Mouse (Mus musculus) neural tube, embryonic 13.5 days (tissue): Measurements from ENCODE around the gene Odaph. TPM values are rescaled to one million over a fixed set of nuclear protein-coding genes. Genes with fewer than 3 reads are reported as not detected.
"Not testable (repeated sequence)": the region's sequence is repeated elsewhere in the genome, so short reads cannot be mapped to it uniquely, and the experiment has no call there.

ENCODE experiments used
- ATAC-seq: fragments of 200-750 bp; cut with Nextera tagmentation; 2 replicates; pipeline ENCODE4 v1.8.0; 2017; ENCODE audit warnings: low read depth, mild to moderate bottlenecking, moderate TSS enrichment, moderate library complexity
- H3K27ac ChIP-seq: fragments of 300-500 bp; sonication (generic); replicated peaks from 2 replicates; pipeline ENCODE4 v1.5.1; 2015; ENCODE audit warnings: moderate library complexity, mild to moderate bottlenecking, inconsistent platforms
- H3K27me3 ChIP-seq: fragments of 300-500 bp; sonication (generic); 2 replicates; pipeline ENCODE4 v1.6.1; 2015; ENCODE audit warnings: mild to moderate bottlenecking, inconsistent platforms
- H3K36me3 ChIP-seq: fragments of 300-500 bp; sonication (generic); 2 replicates; pipeline ENCODE4 v1.6.1; 2015; ENCODE audit warnings: mild to moderate bottlenecking, inconsistent platforms
- H3K4me1 ChIP-seq: fragments of 300-500 bp; sonication (generic); replicated peaks from 2 replicates; pipeline ENCODE4 v1.6.1; 2015; ENCODE audit warnings: inconsistent platforms
- H3K4me2 ChIP-seq: fragments of 300-500 bp; sonication (generic); 2 replicates; pipeline ENCODE4 v1.6.1; 2015; ENCODE audit warnings: inconsistent platforms, mild to moderate bottlenecking, moderate library complexity
- H3K4me3 ChIP-seq: fragments of 300-500 bp; sonication (generic); 2 replicates; pipeline ENCODE4 v1.5.1; 2015; ENCODE audit warnings: mild to moderate bottlenecking, inconsistent platforms
- H3K9ac ChIP-seq: fragments of 300-500 bp; sonication (generic); 2 replicates; pipeline ENCODE4 v1.6.1; 2015; ENCODE audit warnings: moderate library complexity, mild to moderate bottlenecking, inconsistent platforms
- H3K9me3 ChIP-seq: fragments of 300-500 bp; sonication (generic); 2 replicates; pipeline ENCODE4 v1.6.1; 2016; ENCODE audit warnings: inconsistent platforms
- WGBS: fragments of 180-500 bp; shearing (Covaris S2); methylation state at CpG from one replicate; pipeline ENCODE4 v1.1.7; 2015; 5-methylcytosine and 5-hydroxymethylcytosine counted together
- polyA plus RNA-seq: library from polyadenylated mRNA; unstranded; fragments of >200 nt; fragmentation: Nextera tagmentation; extraction: Ambion mirVana; gene quantifications from 2 replicates; pipeline ENCODE4 v1.2.1, GENCODE M21; 2015

Gene Odaph
- not detected in 2 replicates for polyA plus RNA-seq

DNA sequence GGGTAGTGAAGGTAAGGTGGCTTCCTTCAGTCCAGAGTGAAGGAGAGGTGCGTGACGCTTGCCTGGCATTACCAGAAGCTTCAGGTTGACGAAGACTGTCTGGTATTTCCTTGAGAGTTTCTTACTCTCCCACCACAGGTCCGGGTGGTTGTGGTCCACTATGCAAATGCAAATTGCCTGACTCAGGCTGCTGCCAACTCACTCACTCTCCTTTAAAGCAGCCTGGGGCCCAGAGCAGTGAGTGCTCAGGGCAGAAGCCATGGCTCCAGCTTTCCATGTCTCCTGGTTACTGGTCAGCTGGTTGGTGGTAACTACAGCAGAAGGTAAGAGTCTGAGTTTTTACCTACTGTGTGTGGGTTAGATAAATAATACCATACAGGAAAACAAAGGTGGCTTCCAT is at the start of gene Odaph:
Odaph (plus strand) TSS at position 240 of the 400 bp plus-strand sequence.
- Histone ChIP-seq H3K4me1 (no peaks in the 10 kb centered on the region), H3K9me3 (no peaks in the 10 kb centered on the region), H3K27me3 (no peaks in the 10 kb centered on the region), H3K9ac (no peak within 1 kb of the TSS), H3K36me3 (no peaks in the 10 kb centered on the region), H3K4me3 (no peak within 1 kb of the TSS), H3K4me2 (no peak within 1 kb of the TSS), H3K27ac (no peak within 1 kb of the TSS)
- no peak for ATAC-seq
- WGBS, result 68% methylated on average over 4 of the region's 4 CpGs

DNA sequence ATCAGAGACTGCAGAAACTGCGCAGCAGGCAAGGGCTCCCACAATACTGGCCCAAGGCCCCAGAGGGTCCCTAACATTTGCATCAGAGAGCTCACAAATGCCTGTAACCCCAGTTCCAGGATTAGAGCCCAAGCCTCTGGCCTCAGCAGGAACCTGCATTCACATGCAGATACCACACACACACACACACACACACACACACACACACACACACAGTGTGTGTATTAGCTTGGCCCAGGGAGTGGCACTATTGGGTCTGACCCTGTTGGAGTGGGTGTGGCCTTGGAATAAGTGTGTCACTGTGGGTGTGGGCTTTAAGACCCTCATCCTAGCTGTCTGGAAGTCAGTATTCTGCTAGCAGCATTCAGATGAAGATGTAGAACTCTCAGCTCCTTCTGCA is 41.7 kb upstream of the Odaph start:
- not testable (repeated sequence) for H3K27ac ChIP-seq, H3K4me1 ChIP-seq, H3K9ac ChIP-seq, ATAC-seq, H3K4me3 ChIP-seq, H3K4me2 ChIP-seq, H3K27me3 ChIP-seq, H3K9me3 ChIP-seq
- 44% methylated on average over 1 of the region's 1 CpGs for WGBS
- peaks cover 45% of the 10 kb centered on the region for H3K36me3 ChIP-seq

DNA sequence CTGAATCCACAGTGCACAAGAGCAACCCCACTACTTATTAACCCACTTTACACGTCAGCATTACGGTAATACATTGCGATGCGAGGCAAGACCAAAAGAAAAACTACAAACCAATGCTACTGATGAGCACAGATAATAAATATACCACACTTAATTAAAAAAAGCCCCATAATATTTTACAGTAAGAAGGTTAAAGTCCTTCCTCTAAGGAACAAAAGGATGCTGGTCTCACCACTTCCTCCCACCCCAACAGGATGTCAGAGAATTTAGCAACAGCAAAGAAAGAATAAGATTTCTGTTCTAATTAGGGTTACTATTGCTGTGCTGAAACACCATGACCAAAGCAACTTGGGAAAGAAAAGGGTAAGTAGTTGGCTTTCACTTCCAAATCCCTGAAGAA is 40.3 kb upstream of the Odaph start:
- WGBS, result 99% methylated on average over 4 of the region's 4 CpGs
- no peak for ATAC-seq
- no peak overlapping the region for H3K4me2 ChIP-seq

DNA sequence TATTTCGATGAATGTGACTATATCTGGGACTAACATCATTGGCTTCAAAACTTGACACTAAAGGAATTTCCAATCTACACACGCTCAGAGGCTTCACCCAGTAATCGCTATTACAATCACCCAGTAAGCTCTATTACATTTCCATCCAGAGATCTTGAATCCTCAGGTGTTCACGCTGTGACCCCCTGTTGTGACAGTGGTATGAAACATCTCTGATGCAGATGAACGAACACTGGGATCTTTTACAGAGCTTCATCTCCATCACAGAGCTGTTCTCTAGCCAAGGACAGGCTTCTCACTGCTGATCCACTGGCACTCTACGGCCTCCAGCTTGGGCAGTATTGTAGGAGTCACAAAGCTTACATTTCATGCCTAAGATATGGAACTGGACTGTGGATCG is 37.8 kb upstream of the Odaph start:
- no peak overlapping the region for H3K4me2 ChIP-seq
- H3K36me3 ChIP-seq, result peaks cover 68% of the 10 kb centered on the region
- 91% methylated on average over 7 of the region's 7 CpGs for WGBS
- H3K27me3 ChIP-seq, result no peaks in the 10 kb centered on the region
- H3K4me3 ChIP-seq, result no peak overlapping the region
- no peak for ATAC-seq
- H3K9ac ChIP-seq, result no peak overlapping the region
- no peaks in the 10 kb centered on the region for H3K4me1 ChIP-seq
- H3K27ac ChIP-seq, result no peak overlapping the region
- no peaks in the 10 kb centered on the region for H3K9me3 ChIP-seq

More for the DNA sequence above, 40.3 kb upstream of the Odaph start:
- Histone ChIP-seq H3K36me3 (peaks cover 53% of the 10 kb centered on the region), H3K9me3 (no peaks in the 10 kb centered on the region), H3K27ac (no peak overlapping the region), H3K27me3 (no peaks in the 10 kb centered on the region), H3K9ac (no peak overlapping the region), H3K4me3 (no peak overlapping the region), H3K4me1 (no peaks in the 10 kb centered on the region)

DNA sequence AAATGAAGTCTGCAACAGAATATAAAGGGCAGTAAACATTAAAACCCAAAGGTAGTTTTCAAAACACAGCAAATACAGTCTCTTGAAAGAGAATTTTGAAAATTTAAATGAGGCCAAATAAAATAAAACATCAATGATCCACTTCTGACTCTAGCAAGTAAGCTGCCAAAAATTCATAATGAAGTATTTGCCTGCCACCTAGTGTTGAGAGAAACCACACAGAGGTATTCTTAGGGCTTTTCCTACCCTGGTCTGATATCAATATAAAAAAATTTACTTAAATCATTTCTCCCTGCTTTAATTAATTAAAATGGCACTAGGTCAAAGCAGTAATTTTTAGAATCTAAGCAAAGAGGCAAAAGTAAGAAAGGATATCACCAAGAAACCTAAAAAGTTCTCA is 35.9 kb upstream of the Odaph start:
- no peak overlapping the region for H3K9ac ChIP-seq
- no peaks in the 10 kb centered on the region for H3K4me1 ChIP-seq
- ATAC-seq, result no peak
- no peak overlapping the region for H3K4me3 ChIP-seq
- no peaks in the 10 kb centered on the region for H3K9me3 ChIP-seq
- H3K4me2 ChIP-seq, result no peak overlapping the region
- H3K27ac ChIP-seq, result no peak overlapping the region
- H3K27me3 ChIP-seq, result no peaks in the 10 kb centered on the region
- H3K36me3 ChIP-seq, result peaks cover 69% of the 10 kb centered on the region

DNA sequence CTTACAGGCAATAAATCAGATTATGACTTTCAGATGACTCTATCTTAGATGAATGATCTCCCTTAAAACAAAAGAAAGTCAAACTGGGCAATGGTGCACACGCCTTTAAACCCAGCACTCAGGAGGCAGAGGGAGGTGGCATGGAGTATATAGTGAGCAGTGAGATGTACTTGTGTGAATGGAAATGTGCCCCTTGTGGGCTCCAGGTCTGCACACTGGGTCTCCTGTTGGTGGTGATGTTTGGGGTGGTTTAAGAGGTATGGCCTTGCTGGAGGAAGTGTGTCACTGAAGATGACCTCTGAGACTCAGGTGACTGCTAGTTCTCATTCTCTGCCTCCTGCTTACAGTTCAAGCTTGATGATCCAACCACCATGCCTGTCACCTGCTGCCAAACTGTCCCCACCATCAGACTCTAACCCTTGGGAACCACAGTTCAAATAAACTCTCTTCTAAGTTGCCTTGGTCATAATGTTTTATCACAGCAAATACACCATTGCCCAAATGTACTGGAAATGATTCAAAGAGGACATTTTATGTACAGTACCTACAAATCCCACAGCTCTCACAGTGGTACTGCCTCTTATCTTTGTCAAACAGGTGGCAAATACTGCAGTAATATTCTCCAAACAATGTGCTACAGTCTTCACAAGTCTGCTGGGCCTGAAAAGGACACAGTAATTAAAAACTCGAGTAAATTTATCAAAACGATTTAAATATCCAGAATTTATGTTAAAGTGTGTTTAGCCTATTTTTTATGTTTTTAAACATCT is 30.1 kb upstream of the Odaph start:
- H3K4me1 ChIP-seq, result peaks cover 28% of the 10 kb centered on the region
- no peak for ATAC-seq
- H3K4me2 ChIP-seq, result no peak overlapping the region
- WGBS, result 91% methylated on average over 3 of the region's 3 CpGs
- H3K27me3 ChIP-seq, result no peaks in the 10 kb centered on the region
- peaks cover 40% of the 10 kb centered on the region for H3K36me3 ChIP-seq
- H3K9ac ChIP-seq, result no peak overlapping the region
- H3K9me3 ChIP-seq, result no peaks in the 10 kb centered on the region
- no peak overlapping the region for H3K27ac ChIP-seq
- H3K4me3 ChIP-seq, result no peak overlapping the region

DNA sequence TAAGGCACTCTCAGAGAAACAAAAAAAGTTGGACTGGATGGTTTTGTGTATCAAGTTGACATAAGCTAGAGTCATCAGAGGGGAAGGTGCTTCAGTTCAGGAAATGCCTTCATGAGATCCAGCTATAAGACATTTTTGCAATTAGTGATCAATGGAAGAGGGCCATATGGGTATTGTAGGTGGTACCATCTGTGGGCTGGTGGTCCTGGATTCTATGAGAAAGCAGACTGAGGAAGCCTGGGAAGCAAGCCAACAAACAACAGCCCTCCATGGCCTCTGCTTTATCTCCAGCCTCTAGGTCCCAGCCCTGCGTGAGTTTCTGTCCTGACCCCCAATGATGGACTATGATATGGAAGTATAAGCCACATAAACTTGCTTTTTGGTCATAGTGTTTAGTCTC is 28.2 kb upstream of the Odaph start:
- no peak for ATAC-seq
- Histone ChIP-seq H3K4me3 (no peak overlapping the region), H3K27ac (no peak overlapping the region), H3K27me3 (no peaks in the 10 kb centered on the region), H3K9me3 (no peaks in the 10 kb centered on the region), H3K4me1 (peaks cover 36% of the 10 kb centered on the region), H3K36me3 (peaks cover 26% of the 10 kb centered on the region), H3K4me2 (no peak overlapping the region), H3K9ac (no peak overlapping the region)
- 79% methylated on average over 1 of the region's 1 CpGs for WGBS

DNA sequence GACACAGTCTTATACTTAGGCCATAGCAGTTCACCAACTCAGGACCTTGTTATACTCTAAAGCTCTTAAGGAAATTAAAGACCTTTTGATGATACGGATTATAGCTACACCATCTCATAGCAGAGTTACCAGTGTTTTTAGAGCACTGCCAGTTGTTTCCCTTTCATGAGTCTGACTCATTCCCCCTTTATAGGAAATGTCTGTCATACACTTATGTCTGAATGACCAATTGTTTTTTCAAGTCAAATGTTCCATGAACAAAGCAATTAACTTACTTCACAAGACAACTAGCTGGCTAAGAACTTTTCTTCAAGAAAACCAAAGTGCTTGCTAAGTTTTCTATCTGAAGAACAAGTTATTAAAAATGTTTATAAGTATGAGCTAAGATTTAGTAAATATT is 27.3 kb upstream of the Odaph start:
- H3K9ac ChIP-seq, result no peak overlapping the region
- H3K9me3 ChIP-seq, result no peaks in the 10 kb centered on the region
- ATAC-seq, result no peak
- no peak overlapping the region for H3K27ac ChIP-seq
- H3K36me3 ChIP-seq, result peaks cover 21% of the 10 kb centered on the region
- peaks cover 37% of the 10 kb centered on the region for H3K4me1 ChIP-seq
- H3K27me3 ChIP-seq, result no peaks in the 10 kb centered on the region
- 93% methylated on average over 1 of the region's 1 CpGs for WGBS
- no peak overlapping the region for H3K4me3 ChIP-seq
- H3K4me2 ChIP-seq, result peak overlapping the region; percentile 70; the same call in 1 of the 2 replicates

DNA sequence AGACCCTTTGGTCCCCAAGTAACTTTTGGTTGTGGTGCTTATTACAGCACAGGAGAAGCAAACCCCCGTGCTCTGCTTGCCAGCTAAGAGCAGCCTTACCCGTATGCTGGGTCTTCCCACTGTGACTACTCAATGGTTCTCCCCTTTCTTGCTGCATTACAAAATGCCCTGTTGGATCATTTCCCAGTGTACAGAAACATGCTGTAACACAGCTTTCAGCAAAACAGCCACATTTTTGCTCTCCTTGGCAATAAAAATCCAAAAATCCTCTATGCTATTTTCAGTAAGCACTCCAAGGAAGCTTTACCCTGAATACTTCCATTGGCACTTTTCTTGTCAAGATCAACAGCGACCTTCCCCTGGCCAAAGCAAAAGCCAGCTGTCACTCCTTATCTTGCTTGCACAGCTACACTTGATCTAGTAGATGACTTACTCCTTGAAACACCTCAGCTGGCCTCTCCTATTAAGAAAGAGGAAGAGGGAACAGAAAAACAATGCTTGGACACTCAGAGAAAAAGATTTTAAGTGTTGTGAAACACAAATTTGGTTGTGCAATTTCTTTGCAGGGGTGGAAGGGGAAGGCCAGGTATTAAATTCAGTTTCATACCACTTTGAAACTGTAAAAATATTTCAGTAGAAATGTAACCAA is 26.5 kb upstream of the Odaph start:
- peaks cover 18% of the 10 kb centered on the region for H3K36me3 ChIP-seq
- H3K4me2 ChIP-seq, result peak overlapping the region; percentile 70
- no peaks in the 10 kb centered on the region for H3K9me3 ChIP-seq
- peak overlapping the region; percentile 86 for H3K9ac ChIP-seq
- no peak for ATAC-seq
- H3K27ac ChIP-seq, result no peak overlapping the region
- H3K4me1 ChIP-seq, result peaks cover 37% of the 10 kb centered on the region
- H3K27me3 ChIP-seq, result no peaks in the 10 kb centered on the region
- 69% methylated on average over 3 of the region's 3 CpGs for WGBS
- H3K4me3 ChIP-seq, result peak overlapping the region; percentile 75

DNA sequence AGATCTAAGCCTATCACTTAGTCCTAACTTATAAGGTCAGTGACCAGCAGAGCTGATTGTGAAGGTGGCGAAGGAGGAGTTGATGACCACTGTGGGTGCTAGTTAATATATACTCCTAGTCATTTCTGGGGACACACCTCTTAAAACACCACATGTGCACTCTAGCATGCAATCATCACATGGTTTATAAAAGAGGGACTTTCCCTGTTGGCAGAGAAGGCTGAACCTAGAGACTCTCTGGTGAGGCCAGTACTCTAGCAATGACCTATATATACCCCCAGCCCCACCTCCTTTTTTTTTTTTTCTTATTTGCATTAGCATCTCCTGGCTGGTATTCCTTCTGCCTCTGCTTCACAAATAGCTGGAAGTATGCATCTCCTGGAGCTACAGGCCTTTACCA is 25.9 kb upstream of the Odaph start:
- peaks cover 15% of the 10 kb centered on the region for H3K36me3 ChIP-seq
- no peak for ATAC-seq
- H3K4me3 ChIP-seq, result peak overlapping the region; percentile 75
- H3K4me2 ChIP-seq, result peak overlapping the region; percentile 70
- no peaks in the 10 kb centered on the region for H3K27me3 ChIP-seq
- H3K9ac ChIP-seq, result peak overlapping the region; percentile 86
- H3K9me3 ChIP-seq, result no peaks in the 10 kb centered on the region
- H3K27ac ChIP-seq, result peak overlapping the region; percentile 99; the same call in 1 of the 2 replicates
- WGBS, result 89% methylated on average over 1 of the region's 1 CpGs
- peaks cover 37% of the 10 kb centered on the region for H3K4me1 ChIP-seq

DNA sequence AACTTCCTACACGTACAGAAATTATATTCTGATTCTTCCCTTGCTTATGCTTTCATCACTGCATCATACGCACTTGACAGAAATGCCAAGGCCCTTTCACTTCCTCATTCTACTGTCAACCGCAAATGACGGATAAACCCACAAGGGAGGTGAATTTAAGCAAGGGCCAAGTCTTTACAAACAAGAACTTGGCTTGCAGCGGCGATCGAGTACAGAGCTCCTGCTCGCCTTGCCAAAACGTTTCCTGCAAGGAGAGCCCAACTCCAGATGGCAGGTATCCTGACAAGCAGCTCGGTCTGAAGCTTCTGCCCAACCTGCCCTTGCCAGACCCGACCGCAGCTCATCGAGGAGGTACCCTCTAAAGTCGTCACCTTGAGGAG is 25.0 kb upstream of the Odaph start:
- Histone ChIP-seq H3K9me3 (no peaks in the 10 kb centered on the region), H3K27me3 (no peaks in the 10 kb centered on the region), H3K27ac (peak overlapping the region; percentile 99), H3K4me3 (peak overlapping the region; percentile 75), H3K36me3 (peaks cover 6% of the 10 kb centered on the region), H3K4me1 (peaks cover 37% of the 10 kb centered on the region), H3K4me2 (peak overlapping the region; percentile 70), H3K9ac (peak overlapping the region; percentile 86)
- WGBS, result 1% methylated on average over 14 of the region's 14 CpGs
- ATAC-seq, result no peak

DNA sequence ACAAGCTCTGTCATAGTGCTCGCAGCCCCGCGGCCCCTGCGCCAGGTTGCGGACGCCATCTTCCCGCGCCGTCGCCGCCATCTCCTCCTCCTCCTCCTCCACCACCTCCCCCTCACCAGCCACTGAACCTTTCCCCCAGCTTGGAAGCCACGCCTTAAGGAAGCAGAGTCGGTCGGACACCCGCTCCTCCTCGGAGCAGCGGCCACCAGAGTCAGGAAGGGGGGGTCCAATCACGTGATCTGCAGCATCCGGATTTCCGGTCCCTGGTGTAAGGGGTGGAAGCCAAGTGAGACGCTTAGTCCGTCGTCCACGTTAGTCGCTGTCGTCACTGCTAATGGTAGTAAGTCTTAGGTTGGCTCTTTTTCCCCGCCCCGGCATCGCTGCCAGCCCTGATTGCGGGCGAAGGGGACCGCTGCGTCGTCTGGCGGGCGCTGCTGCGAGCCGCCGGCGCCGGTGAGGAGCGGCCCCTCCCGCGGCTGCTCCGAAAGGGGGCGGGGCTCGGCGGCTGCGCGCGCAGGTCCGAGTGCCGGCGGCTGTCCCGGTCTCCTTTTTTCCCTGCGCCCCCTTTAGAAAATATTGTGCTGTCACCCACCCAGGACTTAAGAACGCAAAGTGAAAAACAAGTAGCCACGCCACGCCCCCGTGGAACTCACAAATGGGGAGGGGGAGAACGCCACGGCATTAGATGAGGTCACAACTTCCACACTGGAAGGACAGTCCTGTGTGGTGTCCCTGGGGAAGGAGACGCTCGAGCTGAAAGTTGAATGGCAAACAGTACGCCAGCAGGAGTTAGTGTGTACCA is 24.4 kb upstream of the Odaph start, which contains the start of gene Rchy1:
Rchy1 (minus strand) TSS at position 430 of the 802 bp plus-strand sequence.
- Histone ChIP-seq H3K4me2 (peak within 1 kb of the TSS; percentile 70), H3K9me3 (no peaks in the 10 kb centered on the region), H3K4me1 (peaks cover 37% of the 10 kb centered on the region), H3K36me3 (peaks cover 1% of the 10 kb centered on the region), H3K27ac (peak within 1 kb of the TSS; percentile 99), H3K4me3 (peak within 1 kb of the TSS; percentile 75), H3K27me3 (no peaks in the 10 kb centered on the region), H3K9ac (peak within 1 kb of the TSS; percentile 86)
- peak; percentile 99 for ATAC-seq
- WGBS, result under 1% methylated on average over 65 of the region's 65 CpGs
